Mouse (Mus musculus): Measurements from ENCODE around the gene Erg.

The Erg gene

DNA sequence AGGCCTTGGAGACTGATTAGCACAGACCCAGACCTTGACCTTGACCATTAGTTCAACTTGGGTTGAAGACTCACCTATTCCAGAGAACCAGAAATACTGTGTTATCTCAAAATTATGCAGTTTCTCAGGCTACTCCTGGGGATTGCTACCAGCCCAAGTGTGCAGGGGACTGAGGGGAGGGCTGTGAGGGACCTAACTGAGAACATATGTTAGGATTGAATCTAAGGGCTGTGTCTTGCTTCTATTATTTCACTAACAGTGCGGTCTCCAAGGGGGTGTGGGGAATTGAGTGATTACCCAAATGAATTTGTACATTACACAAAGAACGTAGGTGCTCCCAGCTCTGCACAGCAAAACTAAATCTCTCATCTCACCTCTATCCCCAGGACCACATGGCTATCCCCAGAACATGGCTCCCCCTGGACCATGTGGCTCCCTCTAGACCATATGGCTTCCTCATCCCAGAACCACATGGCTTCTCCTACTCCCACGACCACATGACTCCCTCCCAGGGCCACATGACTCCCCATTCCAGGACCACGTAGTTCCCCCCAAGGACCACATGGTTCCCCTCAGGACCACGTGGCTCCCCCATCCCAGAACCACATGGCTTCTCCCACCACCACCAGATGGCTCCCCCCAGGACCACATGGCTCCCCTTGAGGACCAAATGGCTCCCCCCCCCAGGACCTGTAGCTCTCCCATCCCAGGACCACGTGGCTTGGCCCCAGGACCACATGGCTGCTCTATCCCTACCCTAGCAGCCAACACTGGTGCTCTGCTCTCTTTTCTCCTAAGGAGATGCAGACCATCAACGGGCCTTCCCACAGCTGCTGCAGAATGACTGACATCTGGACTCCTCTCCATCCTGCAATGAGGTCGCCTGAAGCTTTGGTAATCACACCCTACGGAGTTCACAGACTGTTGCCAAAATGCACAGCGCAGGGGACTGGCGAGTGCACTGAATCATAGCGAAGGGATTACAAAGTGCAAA lies 229.1 kb downstream of the Erg start:
- in situ Hi-C loops (cut with MboI, MseI) = no loop called here

DNA sequence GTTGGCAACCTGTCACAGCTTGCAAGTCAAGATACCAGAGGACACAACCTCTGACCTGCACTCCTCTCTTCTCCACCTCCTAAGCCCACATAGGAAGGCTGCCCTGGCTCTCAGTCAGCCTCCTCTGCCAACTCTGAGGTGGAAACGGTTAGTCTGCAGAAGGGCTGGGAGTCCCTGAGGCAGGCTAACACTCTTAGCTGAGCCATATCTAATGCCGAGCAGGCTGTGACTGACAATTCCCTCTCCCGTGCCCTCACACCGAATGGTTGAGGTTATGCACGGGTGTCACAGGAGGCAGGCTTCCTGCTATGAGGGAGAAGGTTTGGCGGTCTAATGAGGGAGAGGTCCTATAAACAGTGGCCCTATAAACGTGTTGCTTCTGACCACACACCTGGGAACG lies 232.6 kb downstream of the Erg start:
- in situ Hi-C loops (cut with MboI, MseI) = loop anchor here (5.0 kb wide), 3 partner anchors 33 to 218 kb away; no protein-coding TSS in a partner anchor

DNA sequence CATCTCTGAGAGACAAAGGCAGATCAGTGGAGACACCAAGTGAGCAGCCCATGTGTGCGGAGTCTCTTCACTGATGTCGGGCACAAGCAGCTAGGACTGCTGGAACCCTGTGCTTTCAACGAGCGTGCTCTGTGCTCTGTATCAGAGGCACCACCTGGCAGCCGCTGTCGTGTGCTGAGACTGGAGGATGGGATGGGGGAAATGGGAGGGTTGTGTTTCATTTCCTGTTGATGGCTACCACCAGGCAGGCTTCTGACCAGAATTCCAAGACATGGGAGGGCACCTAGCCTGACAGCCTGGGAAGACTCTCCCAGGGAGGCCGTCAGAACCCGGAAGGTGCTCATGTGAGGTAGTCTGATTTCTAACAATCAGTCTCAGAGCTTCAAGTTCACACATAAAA lies 234.1 kb downstream of the Erg start:
- in situ Hi-C loops (cut with MboI, MseI) = loop anchor here (5.0 kb wide), 3 partner anchors 35 to 220 kb away; no protein-coding TSS in a partner anchor

DNA sequence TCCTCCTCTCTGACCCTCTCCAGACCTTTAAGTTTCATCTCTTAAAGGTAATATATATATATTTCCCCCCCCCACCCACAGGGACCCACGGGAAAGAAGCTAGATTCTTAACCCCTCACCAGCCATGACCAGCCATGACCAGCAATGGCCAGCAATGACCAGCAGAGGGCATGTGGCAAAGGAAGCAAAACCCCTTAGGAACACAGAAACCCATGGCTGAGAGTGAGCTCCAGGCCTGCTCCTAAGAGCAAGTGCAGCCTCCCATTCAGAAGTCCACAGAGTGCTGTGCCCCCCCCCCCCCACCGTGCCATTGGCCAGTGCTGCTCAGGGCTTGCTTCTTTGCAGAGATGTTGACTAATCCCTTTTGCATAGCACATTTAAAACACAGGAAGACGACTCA lies 235.9 kb downstream of the Erg start:
- in situ Hi-C loops (cut with MboI, MseI) = loop anchor here (5.0 kb wide), 3 partner anchors 37 to 222 kb away; no protein-coding TSS in a partner anchor

DNA sequence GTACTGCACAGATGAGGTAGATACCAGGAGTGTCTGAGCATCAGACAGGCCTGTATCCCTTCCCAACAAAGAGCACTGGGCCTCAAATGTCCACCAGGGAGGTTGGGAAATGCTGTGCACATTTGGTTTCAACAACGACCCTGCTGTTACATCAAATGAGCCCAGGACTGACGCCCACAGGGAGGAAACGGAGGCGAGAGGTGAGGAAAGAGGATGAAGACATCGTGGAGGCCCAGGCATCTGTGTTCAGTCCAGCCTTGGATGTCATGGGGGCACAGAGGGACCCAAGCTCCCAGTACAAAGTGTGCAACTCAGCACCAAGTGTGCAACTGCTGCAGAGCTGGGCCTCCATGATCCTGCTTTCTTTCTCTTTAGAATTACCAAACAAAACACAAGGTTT lies 236.6 kb downstream of the Erg start:
- in situ Hi-C loops (cut with MboI, MseI) = loop anchor here (5.0 kb wide), 3 partner anchors 38 to 223 kb away; no protein-coding TSS in a partner anchor

DNA sequence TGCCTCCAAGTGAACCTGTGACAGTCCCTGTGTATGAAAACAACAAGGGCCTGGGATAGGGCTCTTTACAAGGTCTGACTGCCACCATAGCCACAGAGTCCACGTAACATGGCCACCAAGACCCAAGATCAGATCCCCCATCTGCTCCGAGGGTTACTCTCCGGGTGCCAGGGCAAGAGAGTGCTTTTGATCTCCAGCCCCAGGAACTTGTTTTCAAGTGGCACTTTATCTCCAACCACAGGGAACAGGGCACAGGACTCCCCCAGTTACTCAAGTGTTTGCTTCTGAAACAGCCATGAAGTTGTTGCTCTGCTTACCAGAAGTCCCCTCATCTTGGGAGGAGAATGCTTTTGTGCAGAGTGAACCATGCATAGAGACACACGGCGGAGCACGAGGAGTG lies 237.0 kb downstream of the Erg start:
- in situ Hi-C loops (cut with MboI, MseI) = no loop called here

DNA sequence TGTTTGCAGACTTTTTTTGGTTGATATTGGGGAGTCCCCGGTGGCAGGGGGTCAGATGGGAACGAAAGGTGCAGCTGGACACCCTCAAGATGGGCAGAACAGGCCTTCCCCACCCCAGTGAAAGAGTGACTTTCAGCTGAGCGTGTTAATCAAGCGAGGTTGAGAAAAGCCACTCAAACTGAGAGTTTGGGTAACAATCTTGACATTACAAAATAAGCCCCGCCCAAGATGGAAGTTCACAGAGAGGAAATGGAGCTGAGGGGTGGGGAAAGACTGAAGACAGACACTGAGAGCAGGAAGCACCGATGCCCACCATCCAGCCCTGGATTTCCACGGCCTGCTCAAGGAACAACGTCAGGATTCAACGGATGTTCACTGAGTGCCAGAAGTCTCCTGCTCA lies 237.8 kb downstream of the Erg start:
- in situ Hi-C loops (cut with MboI, MseI) = no loop called here

DNA sequence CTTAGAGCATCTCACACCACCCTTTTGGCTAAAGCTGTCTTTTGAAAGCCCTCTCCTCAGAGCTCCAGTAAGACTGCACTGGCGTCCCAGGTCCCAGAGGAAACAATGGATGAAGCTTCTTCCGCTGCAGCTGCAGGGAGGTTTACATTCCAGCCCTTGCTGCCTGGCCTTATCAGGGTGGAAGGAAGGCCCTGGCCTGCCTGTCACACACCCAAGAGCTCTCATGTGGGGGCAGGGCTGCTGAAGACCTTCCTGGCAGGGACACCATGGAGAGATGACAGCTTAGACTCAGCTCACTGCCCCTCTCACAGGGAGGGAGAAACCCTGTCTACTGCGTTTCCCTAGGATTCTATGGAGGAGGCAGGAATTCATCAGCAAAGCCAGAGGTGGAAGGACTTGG lies 239.2 kb downstream of the Erg start:
- in situ Hi-C loops (cut with MboI, MseI) = no loop called here

DNA sequence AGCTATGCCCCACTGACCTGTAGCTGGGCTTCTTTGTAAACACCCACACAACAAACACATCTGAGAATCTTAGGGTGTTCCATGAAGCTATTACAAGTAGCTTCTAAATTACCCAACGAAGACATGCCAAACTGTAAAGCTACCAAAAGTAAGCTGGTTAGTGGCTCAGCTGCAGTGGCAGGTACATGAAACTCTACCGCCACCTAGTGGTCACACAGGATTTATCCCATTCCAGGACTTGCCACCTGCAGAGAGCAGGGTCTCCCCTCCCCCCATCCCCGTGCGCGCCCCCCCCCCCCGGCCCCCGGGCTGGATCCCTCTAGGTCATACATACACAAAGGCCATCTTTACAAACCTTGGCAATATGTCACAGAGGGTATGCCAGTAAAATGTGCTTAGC lies 240.5 kb downstream of the Erg start:
- in situ Hi-C loops (cut with MboI, MseI) = no loop called here

DNA sequence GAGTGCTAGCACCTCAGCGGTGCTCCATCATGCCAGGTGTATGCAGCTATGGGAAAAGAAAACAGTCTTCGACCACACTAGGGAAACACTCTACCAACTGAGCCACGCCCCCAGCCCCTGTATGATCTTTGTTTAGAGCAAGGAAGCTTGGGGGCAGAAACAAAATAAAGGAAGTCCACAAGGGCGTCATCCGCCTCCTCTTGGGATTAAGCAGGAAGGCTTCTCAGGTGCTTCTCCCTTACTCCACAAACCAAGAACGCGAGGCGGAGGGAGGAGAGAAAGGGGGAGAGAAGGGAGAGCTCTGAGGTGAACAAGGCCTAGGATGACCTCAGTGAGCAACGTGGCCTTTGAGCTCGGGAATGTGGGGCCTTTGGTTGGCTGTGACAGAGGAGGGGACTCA lies 241.4 kb downstream of the Erg start:
- in situ Hi-C loops (cut with MboI, MseI) = loop anchor here (5.0 kb wide), 1 partner anchor 553 kb away; no protein-coding TSS in a partner anchor

DNA sequence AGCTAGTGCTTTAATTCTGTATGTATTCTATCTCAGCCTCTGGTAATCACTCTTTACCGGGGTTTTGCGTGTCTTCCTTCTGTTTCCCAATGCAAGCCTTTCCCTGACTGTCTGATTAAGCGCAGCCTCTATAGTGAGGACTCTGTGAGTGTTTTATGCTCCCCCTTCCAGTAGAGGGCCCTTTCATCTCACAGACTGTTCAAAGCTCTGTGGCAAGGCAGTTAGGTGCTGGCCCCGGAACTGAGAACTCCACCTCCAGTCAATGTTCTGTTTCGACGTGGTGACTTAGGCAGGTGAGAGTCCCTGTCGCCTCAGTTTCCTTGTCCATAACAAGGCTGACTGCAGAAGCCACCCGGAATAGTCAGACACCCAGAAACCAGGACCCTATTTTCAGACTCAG lies 244.4 kb downstream of the Erg start:
- in situ Hi-C loops (cut with MboI, MseI) = loop anchor here (5.0 kb wide), 1 partner anchor 550 kb away; no protein-coding TSS in a partner anchor

DNA sequence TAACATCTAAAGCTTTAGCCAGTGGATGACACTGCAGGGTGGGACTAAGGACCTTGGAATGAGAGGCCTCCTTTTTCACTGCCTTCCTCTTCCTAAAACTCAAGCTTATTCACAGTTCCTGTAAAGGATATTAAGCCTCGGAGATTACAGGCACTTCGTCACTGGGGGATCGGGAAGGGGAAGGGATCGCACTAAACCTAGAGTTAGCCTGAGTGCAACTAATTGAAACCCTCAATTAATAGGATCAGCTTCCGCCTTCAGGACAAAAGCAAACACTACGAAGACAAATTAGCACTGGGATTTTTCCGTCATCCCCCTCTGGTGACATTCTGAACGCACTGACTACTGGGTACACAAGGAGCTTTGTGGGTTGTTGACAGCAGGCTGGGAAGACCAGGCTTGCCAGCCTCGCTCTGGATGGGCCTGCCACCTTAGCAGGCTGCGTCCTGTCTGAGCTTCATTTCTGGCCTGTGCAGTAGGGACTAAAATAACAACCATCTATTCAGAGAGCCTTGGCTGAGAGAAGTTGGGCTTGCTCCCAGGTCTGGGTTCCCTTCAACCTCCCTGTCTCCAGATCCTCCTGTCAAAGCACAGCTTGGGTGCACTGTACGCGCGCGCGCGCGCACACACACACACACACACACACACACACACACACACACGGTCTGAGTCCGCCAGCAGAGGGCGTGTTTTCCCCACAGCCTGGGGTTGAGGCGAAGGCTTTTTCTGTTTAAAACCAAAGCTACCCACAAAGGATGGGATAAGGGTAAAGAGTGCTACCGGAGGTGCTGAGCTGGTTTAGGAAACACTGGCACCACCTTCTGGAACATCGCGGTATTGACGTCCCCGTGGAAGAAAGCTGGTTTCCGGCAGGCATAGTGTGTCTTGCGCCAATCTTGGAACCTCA lies 245.3 kb downstream of the Erg start:
- in situ Hi-C loops (cut with MboI, MseI) = loop anchor here (5.0 kb wide), 1 partner anchor 549 kb away; no protein-coding TSS in a partner anchor

DNA sequence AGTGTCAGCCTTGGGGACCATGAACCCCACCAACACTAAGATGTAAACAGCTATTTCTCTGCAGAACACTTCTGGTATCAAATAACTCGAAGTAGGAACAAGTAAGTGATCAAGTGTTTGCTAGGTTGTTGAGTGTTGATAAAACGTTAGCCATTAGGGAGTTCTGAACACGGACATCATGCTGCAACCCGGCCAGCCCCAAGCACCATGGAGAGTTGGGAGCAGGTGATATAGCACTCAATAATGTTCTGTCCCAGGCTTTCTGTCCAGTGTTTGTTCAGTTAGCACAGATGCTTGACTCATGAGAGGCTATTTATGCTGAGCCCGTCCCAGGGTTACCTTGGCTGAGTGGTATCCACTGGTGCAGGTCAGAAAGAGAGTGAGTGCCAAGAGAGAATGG lies 254.2 kb downstream of the Erg start:
- in situ Hi-C loops (cut with MboI, MseI) = loop anchor here (5.0 kb wide), 1 partner anchor 120 kb away; no protein-coding TSS in a partner anchor

DNA sequence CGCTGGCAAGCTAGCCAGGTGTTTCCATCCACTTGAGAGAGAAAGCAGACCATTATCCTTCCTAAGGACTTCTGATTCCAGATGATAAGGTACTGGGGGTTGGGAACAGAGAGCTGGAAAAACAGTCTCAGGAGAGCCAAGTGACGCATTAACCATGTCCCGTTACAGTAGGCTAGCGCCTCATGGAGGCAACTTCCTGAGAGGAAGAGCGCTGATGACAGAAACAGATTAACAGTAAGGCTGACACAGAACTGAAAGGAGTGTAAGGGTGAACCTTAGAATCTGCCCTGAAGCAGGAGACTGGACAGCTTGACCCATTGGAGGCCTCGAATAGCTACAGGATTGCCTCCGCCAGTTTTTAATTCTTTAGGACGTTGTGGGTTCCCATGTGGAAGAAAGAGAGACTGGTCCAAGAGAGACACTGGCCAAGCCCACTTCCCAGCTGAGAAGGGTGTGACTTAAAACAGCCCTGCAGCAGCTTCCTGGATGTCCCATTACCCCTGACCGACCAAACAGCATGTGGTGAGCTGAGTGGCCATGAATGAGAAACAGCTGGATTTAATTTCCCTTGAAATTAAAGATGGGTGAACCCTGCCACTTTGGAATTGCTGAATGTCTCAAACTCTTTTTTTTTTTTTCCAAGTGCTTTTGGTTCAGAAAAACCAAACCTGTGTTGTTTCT lies 264.3 kb downstream of the Erg start:
- in situ Hi-C loops (cut with MboI, MseI) = no loop called here
